Mouse (Mus musculus): ENCODE results near the gene Opcml.

DNA sequence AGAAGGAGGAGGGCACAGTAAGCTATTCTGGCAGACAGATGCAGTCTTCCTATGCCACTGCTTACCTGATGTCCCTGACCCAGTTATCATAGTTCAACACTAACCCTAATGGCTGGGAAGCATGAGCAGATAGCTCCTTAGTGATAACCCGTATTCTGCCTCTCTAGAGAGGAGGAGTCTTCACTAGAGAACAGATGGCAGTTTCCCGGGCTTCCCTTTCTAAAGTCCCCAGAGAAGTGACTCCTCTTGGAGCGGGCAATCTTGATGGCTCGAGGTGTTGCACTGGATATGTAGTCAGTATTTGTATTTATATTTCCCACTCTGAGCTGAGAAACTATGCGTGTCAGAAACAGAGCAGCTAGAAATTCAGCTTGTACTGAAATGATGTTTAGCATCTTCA is 1031.9 kb downstream of the Opcml start:
- no peak for TF ChIP-seq CTCF (IDR thresholded peaks at IDR 0.05; ENCODE audit: borderline replicate concordance, insufficient read depth, low read depth, low read length)
- TF ChIP-seq POLR2A (IDR thresholded peaks at IDR 0.05; ENCODE audit: borderline replicate concordance, insufficient read depth, low read length), result no peak

Data from cerebellum, adult 2 months (tissue).